Comparison of ENCODE assay signal across 8 mouse cellular contexts in the genomic region with DNA sequence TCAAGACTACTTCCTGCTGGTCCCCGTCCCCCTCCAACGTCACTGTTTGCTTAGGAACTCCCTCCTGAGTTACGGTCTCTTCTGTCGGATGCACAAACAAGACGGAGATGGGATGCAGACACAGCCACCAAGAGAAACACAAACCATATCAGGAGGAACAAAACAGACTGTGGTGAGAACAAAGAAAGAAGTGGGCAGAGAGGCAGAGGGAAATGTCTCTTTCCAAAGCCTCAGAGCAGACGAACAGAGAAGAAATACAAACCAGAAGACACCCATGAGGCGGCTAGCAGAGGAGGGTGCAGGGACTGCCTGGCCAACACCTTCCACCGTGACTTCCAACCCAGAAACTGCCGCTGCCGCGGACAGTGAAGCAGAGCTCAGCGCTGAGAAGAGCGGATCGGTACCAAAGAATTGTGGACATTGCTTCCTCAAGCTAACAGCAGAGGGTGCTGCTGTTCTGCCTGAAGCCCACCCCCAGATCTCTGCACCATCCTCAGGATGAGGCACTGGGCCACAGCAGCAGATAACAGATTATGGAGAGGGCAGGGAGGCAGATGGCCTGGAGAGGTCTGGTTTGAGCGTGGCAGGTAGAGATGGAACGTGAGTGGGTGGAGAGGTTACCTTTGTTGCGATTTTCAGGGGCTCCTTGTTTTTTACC. TPM values are rescaled to one million over a fixed set of nuclear protein-coding genes. Genes with fewer than 3 reads are reported as not detected.
A peak's percentile ranks its signal among the peaks of the same experiment; 100 is the strongest.
DNase-seq lines count a peak whose midpoint lies in the region; TF ChIP-seq lines count a peak whose summit lies in the region.

No protein-coding gene starts in this region.

- H3K27ac ChIP-seq in testis, adult 2 months (ENCODE audit: control insufficient read depth, insufficient read depth, low read depth, low read length): no peak overlapping the region

- TF ChIP-seq CTCF in testis, adult 2 months (IDR thresholded peaks at IDR 0.05; ENCODE audit: control insufficient read depth, insufficient read depth, insufficient replicate concordance, low read depth, low read length): peak; percentile 58; the same call in 1 of the 2 replicates

- no peak for TF ChIP-seq POLR2A in testis, adult 2 months (IDR thresholded peaks at IDR 0.05; ENCODE audit: control insufficient read depth, low read depth, low read length)

- no peaks in the 10 kb centered on the region for H3K27me3 ChIP-seq in testis, adult 2 months (ENCODE audit: control insufficient read depth, insufficient read depth, low read length)

- no peak overlapping the region for H3K4me3 ChIP-seq in testis, adult 2 months (ENCODE audit: control insufficient read depth, low read depth, low read length)

- H3K4me1 ChIP-seq in testis, adult 2 months (ENCODE audit: control insufficient read depth, insufficient read depth, low read length): no peaks in the 10 kb centered on the region

- DNase-seq in testis, postnatal 14 days (ENCODE audit: low spot score): no peak
- peak; percentile 90 for DNase-seq in embryo, embryonic 10 days (ENCODE audit: low spot score)
- DNase-seq in gastrocnemius, postnatal 10 days: peak; percentile 66
- peak; percentile 47 for DNase-seq in induced T-regulatory cell, adult 2 months (ENCODE audit: low read depth)
- peak; percentile 45 to 54 for DNase-seq in left cerebral cortex, adult 8-10 months (ENCODE audit: low spot score in 2 of 2)
- DNase-seq in lung, postnatal 4 days: peak; percentile 64 to 74
- DNase-seq in right cerebral cortex, postnatal 36 days (ENCODE audit: low spot score in 2 of 2): peak; percentile 38 to 58

- peaks cover 2% of the 10 kb centered on the region for H3K36me3 ChIP-seq in testis, adult 2 months (ENCODE audit: control insufficient read depth, insufficient read depth, low read length)

RNA-seq across cellular contexts. Expression of a gene that starts 46.2 kb away (rescaled TPM):
- polyA plus RNA-seq in testis, adult 2 months (2012; rRNA removed): 0.41 and 0.62 TPM in 2 replicates
- total RNA-seq in gastrocnemius, postnatal 10 days (2021): under 1 TPM; 0.09 to 0.25 TPM
- total RNA-seq in left cerebral cortex, adult 8-10 months (2022): under 1 TPM in 2 of 4 experiments, not detected in 2; 0.15 to 0.37 TPM
